Mouse (Mus musculus) CH12.LX (cell line): ENCODE data around the gene Lman2. TPM values are rescaled to one million over a fixed set of nuclear protein-coding genes. Genes with fewer than 3 reads are reported as not detected.

ENCODE experiments used
- DNase-seq: peaks from one replicate; pipeline ENCODE4 v3.0.0-alpha.2; 2013; ENCODE audit errors: extremely low read depth
- H3K27ac ChIP-seq: 2 replicates; pipeline ENCODE4 v1.5.1; 2012; ENCODE audit warnings: low read depth, mild to moderate bottlenecking, control low read depth, moderate library complexity; ENCODE audit not compliant: insufficient read depth
- H3K27me3 ChIP-seq: replicated peaks from 2 replicates; pipeline ENCODE3; 2012; ENCODE audit warnings: inconsistent platforms
- H3K36me3 ChIP-seq, 2 experiments: replicated peaks in 1 of 2; 2 replicates each; pipeline versions ENCODE3 to v1.6.1; 2012; ENCODE audit warnings: inconsistent platforms in 1 of 2, low read length in 1 of 2, mild to moderate bottlenecking in 1 of 2, mixed read lengths in 1 of 2, moderate library complexity in 1 of 2; ENCODE audit not compliant: control insufficient read depth in 1 of 2, insufficient read depth in 1 of 2
- H3K4me1 ChIP-seq, 2 experiments: 2 replicates each; pipeline ENCODE4 v1.6.1; 2012; ENCODE audit warnings: inconsistent platforms in 1 of 2, moderate library complexity in 1 of 2; ENCODE audit not compliant: insufficient read depth in 2 of 2, control insufficient read depth in 1 of 2
- H3K4me2 ChIP-seq: 2 replicates; pipeline ENCODE4 v1.6.1; 2012; ENCODE audit warnings: low read depth, mild to moderate bottlenecking, control low read depth; ENCODE audit not compliant: poor library complexity, insufficient read depth, severe bottlenecking
- H3K4me3 ChIP-seq, 3 experiments: fragments of 150-350 bp in 1 of 3; sonication (generic) in 1 of 3; replicated peaks in 1 of 3; 2 replicates each; pipeline versions ENCODE3 to v1.5.1; 2011 to 2012; ENCODE audit warnings: low read depth in 2 of 3, low read length in 2 of 3, mild to moderate bottlenecking in 2 of 3, moderate library complexity in 2 of 3, control low read depth in 1 of 3, improper control_type of control experiment in 1 of 3, inconsistent platforms in 1 of 3, mixed read lengths in 1 of 3; ENCODE audit not compliant: poor library complexity in 1 of 3
- H3K79me2 ChIP-seq: replicated peaks from 2 replicates; pipeline ENCODE4 v1.6.1; 2012; ENCODE audit warnings: mild to moderate bottlenecking, moderate library complexity; ENCODE audit not compliant: control insufficient read depth, poor library complexity, insufficient read depth, severe bottlenecking; ENCODE audit errors: extremely low read depth
- H3K9ac ChIP-seq: 2 replicates; pipeline ENCODE4 v1.6.1; 2012; ENCODE audit warnings: low read depth, mild to moderate bottlenecking, control low read depth, moderate library complexity; ENCODE audit not compliant: insufficient read depth
- H3K9me3 ChIP-seq: replicated peaks from 2 replicates; pipeline ENCODE3; 2012; ENCODE audit warnings: low read length, inconsistent platforms, mixed read lengths
- CHD1 ChIP-seq: IDR thresholded peaks from 2 replicates; pipeline ENCODE4 v1.6.1; 2012; ENCODE audit warnings: low read depth, low read length, improper control_type of control experiment, inconsistent platforms
- CTCF ChIP-seq, 2 experiments: IDR thresholded peaks in 1 of 2; conservative IDR thresholded peaks in 1 of 2; 2 replicates each; pipeline ENCODE4 v1.5.1; 2011 to 2012; ENCODE audit warnings: low read depth in 2 of 2, low read length in 2 of 2, improper control_type of control experiment in 1 of 2, inconsistent platforms in 1 of 2, mild to moderate bottlenecking in 1 of 2, moderate library complexity in 1 of 2
- ELF1 ChIP-seq: IDR thresholded peaks from 2 replicates; pipeline ENCODE4 v1.6.1; 2014; ENCODE audit warnings: low read depth, mild to moderate bottlenecking, inconsistent platforms, low read length, improper control_type of control experiment
- JUN ChIP-seq: IDR thresholded peaks from 2 replicates; pipeline ENCODE4 v1.6.1; 2011; ENCODE audit warnings: low read depth, mild to moderate bottlenecking, low read length, improper control_type of control experiment, moderate library complexity; ENCODE audit not compliant: insufficient read depth
- JUND ChIP-seq: conservative IDR thresholded peaks from 2 replicates; pipeline ENCODE4 v1.6.1; 2011; ENCODE audit warnings: low read depth, low read length, improper control_type of control experiment
- KAT2A ChIP-seq: IDR thresholded peaks from 2 replicates; pipeline ENCODE4 v1.6.1; 2012; ENCODE audit warnings: low read length, improper control_type of control experiment, inconsistent platforms; ENCODE audit not compliant: insufficient replicate concordance
- MAFK ChIP-seq: IDR thresholded peaks from 2 replicates; pipeline ENCODE4 v1.6.1; 2011; ENCODE audit warnings: low read length, improper control_type of control experiment; ENCODE audit not compliant: insufficient replicate concordance
- MEF2A ChIP-seq: IDR thresholded peaks from 2 replicates; pipeline ENCODE4 v1.6.1; 2014; ENCODE audit warnings: low read depth, mild to moderate bottlenecking, inconsistent platforms, low read length, improper control_type of control experiment, borderline replicate concordance
- MXI1 ChIP-seq: IDR thresholded peaks from 2 replicates; pipeline ENCODE4 v1.6.1; 2011; ENCODE audit warnings: mild to moderate bottlenecking, low read depth, low read length, improper control_type of control experiment
- NELFE ChIP-seq: IDR thresholded peaks from 2 replicates; pipeline ENCODE4 v1.6.1; 2011; ENCODE audit warnings: low read depth, low read length, improper control_type of control experiment
- PAX5 ChIP-seq: IDR thresholded peaks from 2 replicates; pipeline ENCODE4 v1.6.1; 2012; ENCODE audit warnings: low read length, inconsistent platforms, mixed read lengths
- POLR2A ChIP-seq: IDR thresholded peaks from 2 replicates; pipeline ENCODE4 v1.6.1; 2011; ENCODE audit warnings: low read depth, mild to moderate bottlenecking, improper control_type of control experiment, low read length
- RCOR1 ChIP-seq: conservative IDR thresholded peaks from 2 replicates; pipeline ENCODE4 v1.6.1; 2012; ENCODE audit warnings: low read depth, mild to moderate bottlenecking, inconsistent platforms, low read length, improper control_type of control experiment
- SIN3A ChIP-seq: IDR thresholded peaks from 2 replicates; pipeline ENCODE4 v1.6.1; 2012; ENCODE audit warnings: low read length, improper control_type of control experiment, inconsistent platforms
- TBP ChIP-seq: conservative IDR thresholded peaks from 2 replicates; pipeline ENCODE4 v1.6.1; 2011; ENCODE audit warnings: low read depth, low read length, improper control_type of control experiment
- TCF12 ChIP-seq: IDR thresholded peaks from 2 replicates; pipeline ENCODE4 v1.6.1; 2014; ENCODE audit warnings: low read depth, mild to moderate bottlenecking, inconsistent platforms, low read length, improper control_type of control experiment
- UBTF ChIP-seq: IDR thresholded peaks from 2 replicates; pipeline ENCODE4 v1.6.1; 2012; ENCODE audit warnings: low read depth, mild to moderate bottlenecking, inconsistent platforms, low read length, improper control_type of control experiment, moderate library complexity
- USF1 ChIP-seq: IDR thresholded peaks from 2 replicates; pipeline ENCODE4 v1.6.1; 2014; ENCODE audit warnings: low read depth, mild to moderate bottlenecking, inconsistent platforms, low read length, improper control_type of control experiment
- ZC3H11A ChIP-seq: IDR thresholded peaks from 2 replicates; pipeline ENCODE4 v1.6.1; 2012; ENCODE audit warnings: low read depth, mild to moderate bottlenecking, inconsistent platforms, low read length, improper control_type of control experiment
- ZMIZ1 ChIP-seq: IDR thresholded peaks from 2 replicates; pipeline ENCODE4 v1.6.1; 2012; ENCODE audit warnings: low read depth, mild to moderate bottlenecking, inconsistent platforms, low read length, improper control_type of control experiment
- ZNF384 ChIP-seq: IDR thresholded peaks from 2 replicates; pipeline ENCODE4 v1.6.1; 2012; ENCODE audit warnings: low read depth, low read length, improper control_type of control experiment, inconsistent platforms
- dilution Hi-C: fragments of 300-500 bp; cut with MboI; formaldehyde crosslinking; loops from 2 replicates; pipeline ENCODE4 v1.14.3; 2020; ENCODE audit warnings: low sequenced_read_pairs; ENCODE audit not compliant: extremely low pct_unique_long_range_greater_than_20kb, extremely low pct_ligation_motif_present
- in situ Hi-C: fragments of 300-500 bp; cut with MboI; formaldehyde crosslinking; loops from 3 replicates; pipeline ENCODE4 v1.14.3; 2019; ENCODE audit warnings: low sequenced_read_pairs, low pct_ligation_motif_present, low pct_unique_long_range_greater_than_20kb, mixed read lengths
- polyA plus RNA-seq: library from polyadenylated mRNA; unstranded; fragments of >175 nt; gene quantifications from 2 replicates; pipeline ENCODE4 v1.2.1, GENCODE M21; 2012; ENCODE audit warnings: low read depth; ENCODE audit not compliant: insufficient read length
- total RNA-seq, 2 experiments: library from RNA; depleted of rRNA; stranded (reverse); fragments of 300-350 nt in 1 of 2; fragments of >200 nt in 1 of 2; gene quantifications; 2 replicates each; pipeline ENCODE4 v1.2.3; 2012 to 2014

Lman2 gene
- total and polyA plus RNA-seq, 3 experiments: 94.6 to 174 (median 126) TPM

DNA sequence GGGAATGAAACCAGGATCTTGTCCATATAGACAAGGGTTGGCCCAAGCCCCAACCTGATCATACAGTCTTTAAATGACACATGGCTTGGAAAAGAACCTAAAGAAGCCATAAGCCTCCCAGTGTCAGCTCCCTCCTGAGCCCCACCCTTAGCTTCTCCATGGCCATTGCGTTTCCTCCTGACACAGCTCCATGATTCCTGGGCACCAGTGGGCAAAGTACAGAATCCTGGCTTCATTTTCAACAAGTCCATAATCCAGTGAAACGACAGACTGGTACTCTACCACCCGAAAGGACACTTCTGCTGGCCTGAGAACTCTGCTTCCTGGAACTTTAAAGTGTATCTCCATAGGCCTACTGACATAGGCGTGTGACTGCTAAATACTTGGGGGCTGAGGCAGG is 44.8 kb upstream of the Lman2 start:
- Histone ChIP-seq H3K4me1 (peaks cover 7 to 25% of the 10 kb centered on the region in 2 experiments; a peak in 3 of 4 replicates), H3K4me2 (no peak overlapping the region), H3K9me3 (no peaks in the 10 kb centered on the region), H3K9ac (no peak overlapping the region), H3K79me2 (no peaks in the 10 kb centered on the region), H3K27me3 (peaks cover 51% of the 10 kb centered on the region), H3K4me3 (no peak overlapping the region), H3K36me3 (no peaks in the 10 kb centered on the region), H3K27ac (no peak overlapping the region)
- no peak for DNase-seq
- in situ Hi-C loops (loop anchor here (5.0 kb wide), 1 partner anchor 115 kb away; no protein-coding TSS in a partner anchor), dilution Hi-C loops (no loop called here)
- no peak for TF ChIP-seq RCOR1
- no peak for TF ChIP-seq JUND
- no peak for TF ChIP-seq POLR2A
- TF ChIP-seq SIN3A: no peak
- TF ChIP-seq ZC3H11A: no peak

GRCm38 (mm10) chr13:55405783-55406390 is 43.3 kb upstream of the Lman2 start:
- in situ Hi-C loops: loop anchor here (5.0 kb wide), 1 partner anchor 116 kb away; no protein-coding TSS in a partner anchor
- TF ChIP-seq MEF2A: no peak
- no peak for TF ChIP-seq MXI1
- TF ChIP-seq SIN3A: no peak
- TF ChIP-seq MAFK: no peak
- TF ChIP-seq CTCF (conservative IDR thresholded peaks at IDR 0.05 in 1 of 2, IDR thresholded peaks at IDR 0.05 in 1 of 2; ENCODE audit: low read depth in 2 of 2, low read length in 2 of 2): no peak
- no peak for TF ChIP-seq NELFE
- no peak for TF ChIP-seq ELF1
- TF ChIP-seq JUN: no peak
- no peak for TF ChIP-seq USF1
- TF ChIP-seq ZMIZ1: no peak
- no peak for TF ChIP-seq PAX5
- TF ChIP-seq KAT2A: no peak
- TF ChIP-seq JUND: no peak
- TF ChIP-seq TBP: no peak
- TF ChIP-seq TCF12: no peak
- TF ChIP-seq UBTF: no peak
- TF ChIP-seq ZNF384: no peak
- TF ChIP-seq CHD1: no peak
- TF ChIP-seq, all 38 proteins: peak for 0
- dilution Hi-C loops: no loop called here
- H3K79me2 ChIP-seq: no peaks in the 10 kb centered on the region
- H3K9me3 ChIP-seq: no peaks in the 10 kb centered on the region
- H3K9ac ChIP-seq: no peak overlapping the region
- no peak overlapping the region for H3K27ac ChIP-seq
- H3K4me1 ChIP-seq: peaks cover 9 to 25% of the 10 kb centered on the region in 2 experiments
- H3K4me3 ChIP-seq: no peak overlapping the region
- no peak for DNase-seq
- peak overlapping the region; percentile 64 for H3K4me2 ChIP-seq
- H3K27me3 ChIP-seq: peaks cover 58% of the 10 kb centered on the region
- no peaks in the 10 kb centered on the region for H3K36me3 ChIP-seq
